Mouse (Mus musculus): ENCODE measurements around the gene Trim40.
"Not testable (repeated sequence)": the region's sequence is repeated elsewhere in the genome, so short reads cannot be mapped to it uniquely, and the experiment has no call there.

Trim40 gene

GRCm38 (mm10) chr17:36903651-36904050 lies 13.7 kb upstream of the Trim40 start:
- no peak for DNase-seq (ENCODE audit: low read depth, low spot score)
- Histone ChIP-seq H3K36me3 (ENCODE audit: control insufficient read depth, insufficient read depth, low read length, poor library complexity, severe bottlenecking) (no peaks in the 10 kb centered on the region), H3K27me3 (ENCODE audit: control insufficient read depth, insufficient read depth, low read length, poor library complexity, severe bottlenecking) (no peaks in the 10 kb centered on the region)

DNA sequence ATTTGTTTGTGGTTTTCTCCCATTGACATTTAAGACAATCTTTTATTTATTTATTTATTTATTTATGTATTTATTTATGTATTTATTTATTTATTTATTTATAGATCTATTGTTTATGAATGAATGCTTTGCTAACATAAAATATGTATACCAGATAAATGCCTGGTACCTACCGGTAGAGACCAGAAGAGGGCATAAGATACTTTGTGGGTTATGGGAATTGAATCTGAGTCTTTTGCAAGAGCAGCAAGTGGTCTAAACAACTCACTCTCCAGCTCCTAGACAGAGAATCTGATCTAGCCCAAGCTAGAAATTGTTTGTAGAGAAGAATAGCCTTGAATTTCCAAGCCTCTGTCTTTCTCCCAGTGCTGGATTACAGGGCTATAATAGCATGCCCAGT lies 10.8 kb upstream of the Trim40 start:
- H3K27me3 ChIP-seq (ENCODE audit: control insufficient read depth, insufficient read depth, low read length, poor library complexity, severe bottlenecking) = no peaks in the 10 kb centered on the region
- H3K36me3 ChIP-seq (ENCODE audit: control insufficient read depth, insufficient read depth, low read length, poor library complexity, severe bottlenecking) = no peaks in the 10 kb centered on the region
- DNase-seq (ENCODE audit: low read depth, low spot score) = peak; percentile 9

- H3K36me3 ChIP-seq (ENCODE audit: control insufficient read depth, insufficient read depth, low read length, poor library complexity, severe bottlenecking) = no peaks in the 10 kb centered on the region
- no peak for DNase-seq (ENCODE audit: low read depth, low spot score)
- H3K27me3 ChIP-seq (ENCODE audit: control insufficient read depth, insufficient read depth, low read length, poor library complexity, severe bottlenecking) = no peaks in the 10 kb centered on the region
Measured at GRCm38 (mm10) chr17:36900001-36900400, 10.1 kb upstream of the Trim40 start.

- no peaks in the 10 kb centered on the region for H3K27me3 ChIP-seq (ENCODE audit: control insufficient read depth, insufficient read depth, low read length, poor library complexity, severe bottlenecking)
- DNase-seq (ENCODE audit: low read depth, low spot score) = no peak
- no peaks in the 10 kb centered on the region for H3K36me3 ChIP-seq (ENCODE audit: control insufficient read depth, insufficient read depth, low read length, poor library complexity, severe bottlenecking)
Measured at GRCm38 (mm10) chr17:36899376-36899775, 9.5 kb upstream of the Trim40 start.

DNA sequence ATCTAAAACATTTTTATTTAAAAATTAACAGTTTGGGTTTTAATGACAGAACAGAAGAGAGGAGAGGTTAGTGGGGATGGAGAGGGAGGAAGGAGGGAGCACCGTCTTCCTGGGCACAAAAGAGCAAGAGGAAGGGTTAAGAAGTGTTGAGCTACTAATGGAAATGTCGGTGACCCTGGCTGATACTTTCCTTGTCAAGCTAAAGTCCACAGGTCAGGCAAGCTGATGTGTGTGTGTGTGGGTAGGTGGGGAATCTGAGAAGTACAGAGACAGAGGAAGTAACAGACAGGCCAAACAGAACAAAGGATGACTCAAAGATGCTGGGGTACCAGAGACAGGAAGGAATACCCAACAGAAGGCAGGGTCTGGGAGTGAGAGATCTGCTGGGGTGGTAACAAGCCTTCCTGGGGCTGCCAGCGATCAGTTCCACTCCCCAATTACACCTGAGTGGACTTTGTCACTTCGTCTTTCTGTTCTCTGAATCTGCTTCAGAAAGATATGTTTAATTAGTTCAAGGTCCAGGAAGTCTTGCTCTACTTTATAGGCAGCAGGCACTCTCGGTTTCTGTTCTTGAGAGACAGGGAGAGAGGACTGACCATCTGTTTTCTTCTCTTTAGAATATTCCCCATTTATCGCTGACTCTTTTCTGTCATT lies 7.8 kb upstream of the Trim40 start, which contains the start of gene Trim31:
Gene Trim31 (plus strand): TSS at position 567 of the 654 bp plus-strand sequence.
- Histone ChIP-seq H3K27me3 (ENCODE audit: control insufficient read depth, insufficient read depth, low read length, poor library complexity, severe bottlenecking) (no peaks in the 10 kb centered on the region), H3K36me3 (ENCODE audit: control insufficient read depth, insufficient read depth, low read length, poor library complexity, severe bottlenecking) (no peaks in the 10 kb centered on the region)
- DNase-seq (ENCODE audit: low read depth, low spot score) = no peak

DNA sequence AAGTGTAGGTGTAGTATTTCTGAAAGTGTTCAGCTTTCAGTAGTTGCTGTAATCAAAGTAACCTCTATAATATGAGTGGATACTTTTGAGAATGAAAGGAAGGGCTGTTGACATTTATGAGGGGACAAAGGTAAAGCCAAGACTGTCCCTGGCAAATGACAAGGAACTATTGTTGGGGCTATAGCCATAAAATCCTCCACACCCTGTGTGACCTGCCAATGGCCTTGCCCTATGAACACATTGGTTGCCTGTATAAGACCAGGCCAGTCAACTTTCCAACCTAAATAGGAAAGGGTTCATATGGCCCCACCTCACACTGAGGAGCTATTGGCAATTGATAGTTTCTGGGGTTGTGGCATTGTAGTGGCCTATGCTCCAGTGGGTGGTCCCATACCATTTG lies 7.1 kb upstream of the Trim40 start:
- no peaks in the 10 kb centered on the region for H3K27me3 ChIP-seq (ENCODE audit: control insufficient read depth, insufficient read depth, low read length, poor library complexity, severe bottlenecking)
- no peaks in the 10 kb centered on the region for H3K36me3 ChIP-seq (ENCODE audit: control insufficient read depth, insufficient read depth, low read length, poor library complexity, severe bottlenecking)
- no peak for DNase-seq (ENCODE audit: low read depth, low spot score)

- H3K36me3 ChIP-seq (ENCODE audit: control insufficient read depth, insufficient read depth, low read length, poor library complexity, severe bottlenecking) = no peaks in the 10 kb centered on the region
- peak; percentile 24 for DNase-seq (ENCODE audit: low read depth, low spot score)
- no peaks in the 10 kb centered on the region for H3K27me3 ChIP-seq (ENCODE audit: control insufficient read depth, insufficient read depth, low read length, poor library complexity, severe bottlenecking)
Measured at GRCm38 (mm10) chr17:36896583-36896982, 6.7 kb upstream of the Trim40 start.

DNA sequence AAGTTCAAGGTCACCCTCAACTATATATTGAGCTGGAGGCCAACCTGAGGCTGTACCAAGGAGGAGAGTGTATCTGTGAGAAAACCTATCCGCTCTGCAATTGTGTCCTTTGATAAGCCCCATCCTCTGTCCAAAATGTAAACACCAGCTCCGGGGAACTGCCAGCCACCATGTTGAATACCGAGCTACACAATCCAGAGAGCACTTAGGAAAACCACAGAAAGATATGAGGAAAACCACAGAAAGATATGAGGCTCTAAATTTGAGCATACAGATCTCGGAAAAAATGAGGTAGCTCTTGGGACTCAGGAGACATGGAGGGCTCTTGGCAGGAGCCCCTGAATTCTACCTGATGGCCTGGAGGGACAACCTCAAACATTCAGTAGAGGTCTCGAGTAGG lies 3.5 kb upstream of the Trim40 start:
- no peak for DNase-seq (ENCODE audit: low read depth, low spot score)
- H3K36me3 ChIP-seq (ENCODE audit: control insufficient read depth, insufficient read depth, low read length, poor library complexity, severe bottlenecking) = no peaks in the 10 kb centered on the region
- H3K27me3 ChIP-seq (ENCODE audit: control insufficient read depth, insufficient read depth, low read length, poor library complexity, severe bottlenecking) = no peaks in the 10 kb centered on the region

DNA sequence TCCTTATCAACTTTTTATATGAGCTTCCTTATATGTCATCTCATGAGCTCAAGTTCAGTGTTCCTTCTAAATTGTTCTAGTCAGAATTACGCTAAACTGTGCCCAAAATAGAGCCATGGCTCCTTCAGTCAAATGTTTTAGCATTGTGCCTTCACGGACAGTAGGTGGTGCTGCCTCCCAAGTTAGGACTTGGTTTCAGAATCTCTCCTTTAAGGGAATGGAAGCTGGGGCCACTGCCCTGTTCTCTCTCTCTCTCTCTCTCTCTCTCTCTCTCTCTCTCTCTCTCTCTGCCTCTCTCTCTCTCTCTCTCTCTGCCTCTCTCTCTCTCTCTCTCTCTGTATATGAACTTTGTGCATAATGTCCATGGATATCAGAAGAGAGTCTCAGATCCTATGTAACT lies 2.4 kb upstream of the Trim40 start:
- Histone ChIP-seq H3K36me3 (ENCODE audit: control insufficient read depth, insufficient read depth, low read length, poor library complexity, severe bottlenecking) (no peaks in the 10 kb centered on the region), H3K27me3 (ENCODE audit: control insufficient read depth, insufficient read depth, low read length, poor library complexity, severe bottlenecking) (no peaks in the 10 kb centered on the region)
- DNase-seq (ENCODE audit: low read depth, low spot score) = peak; percentile 62

DNA sequence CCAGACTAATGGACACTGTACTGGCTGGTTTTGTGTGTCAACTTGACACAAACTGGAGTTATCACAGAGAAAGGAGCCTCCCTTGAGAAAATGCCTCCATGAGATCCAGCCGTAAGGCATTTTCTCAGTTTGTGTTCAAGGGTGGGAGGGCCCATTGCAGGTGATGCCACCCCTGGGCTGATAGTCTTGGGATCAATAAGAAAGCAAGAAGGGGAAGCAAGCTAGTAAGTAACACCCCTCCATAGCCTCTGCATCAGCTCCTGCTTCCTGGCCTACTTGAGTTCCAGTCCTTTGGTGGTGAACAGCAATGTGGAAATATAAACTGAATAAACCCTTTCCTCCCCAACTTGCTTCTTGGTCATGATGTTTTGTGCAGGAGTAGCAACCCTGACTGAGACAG lies 1.6 kb upstream of the Trim40 start:
- DNase-seq (ENCODE audit: low read depth, low spot score) = not testable (repeated sequence)

GRCm38 (mm10) chr17:36885132-36885790 lies 4.7 kb downstream of the Trim40 start:
- Histone ChIP-seq H3K27me3 (ENCODE audit: control insufficient read depth, insufficient read depth, low read length, poor library complexity, severe bottlenecking) (no peaks in the 10 kb centered on the region), H3K36me3 (ENCODE audit: control insufficient read depth, insufficient read depth, low read length, poor library complexity, severe bottlenecking) (no peaks in the 10 kb centered on the region)
- no peak for DNase-seq (ENCODE audit: low read depth, low spot score)

More for the DNA sequence above, 1.6 kb upstream of the Trim40 start:
- not testable (repeated sequence) for H3K36me3 ChIP-seq (ENCODE audit: control insufficient read depth, insufficient read depth, low read length, poor library complexity, severe bottlenecking); H3K27me3 ChIP-seq (ENCODE audit: control insufficient read depth, insufficient read depth, low read length, poor library complexity, severe bottlenecking)

- no peaks in the 10 kb centered on the region for H3K36me3 ChIP-seq (ENCODE audit: control insufficient read depth, insufficient read depth, low read length, poor library complexity, severe bottlenecking)
- no peak for DNase-seq (ENCODE audit: low read depth, low spot score)
- H3K27me3 ChIP-seq (ENCODE audit: control insufficient read depth, insufficient read depth, low read length, poor library complexity, severe bottlenecking) = no peaks in the 10 kb centered on the region
Measured at GRCm38 (mm10) chr17:36883350-36883749, 6.6 kb downstream of the Trim40 start.

DNA sequence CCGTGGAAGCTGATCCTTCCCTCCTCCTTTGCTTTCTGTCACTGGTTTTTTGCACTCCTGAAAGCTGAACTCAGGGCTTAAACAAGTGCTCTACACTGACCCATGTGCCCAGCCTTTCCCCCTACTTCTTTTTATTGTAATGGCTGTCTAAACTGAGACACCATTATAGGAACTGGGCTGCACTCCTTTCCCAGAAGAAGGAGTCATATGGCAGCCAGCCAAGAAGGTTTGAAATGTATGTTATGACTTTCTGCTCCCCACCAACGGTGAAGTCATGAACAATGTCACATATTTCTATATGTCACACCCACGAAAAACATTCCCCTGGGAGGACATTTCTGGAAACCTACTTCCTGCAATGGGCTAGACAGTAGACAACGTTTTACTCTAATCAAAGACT lies 15.3 kb downstream of the Trim40 start:
- no peak for DNase-seq (ENCODE audit: low read depth, low spot score)
- Histone ChIP-seq H3K36me3 (ENCODE audit: control insufficient read depth, insufficient read depth, low read length, poor library complexity, severe bottlenecking) (no peaks in the 10 kb centered on the region), H3K27me3 (ENCODE audit: control insufficient read depth, insufficient read depth, low read length, poor library complexity, severe bottlenecking) (no peaks in the 10 kb centered on the region; the same call in 1 of the 2 replicates)

DNA sequence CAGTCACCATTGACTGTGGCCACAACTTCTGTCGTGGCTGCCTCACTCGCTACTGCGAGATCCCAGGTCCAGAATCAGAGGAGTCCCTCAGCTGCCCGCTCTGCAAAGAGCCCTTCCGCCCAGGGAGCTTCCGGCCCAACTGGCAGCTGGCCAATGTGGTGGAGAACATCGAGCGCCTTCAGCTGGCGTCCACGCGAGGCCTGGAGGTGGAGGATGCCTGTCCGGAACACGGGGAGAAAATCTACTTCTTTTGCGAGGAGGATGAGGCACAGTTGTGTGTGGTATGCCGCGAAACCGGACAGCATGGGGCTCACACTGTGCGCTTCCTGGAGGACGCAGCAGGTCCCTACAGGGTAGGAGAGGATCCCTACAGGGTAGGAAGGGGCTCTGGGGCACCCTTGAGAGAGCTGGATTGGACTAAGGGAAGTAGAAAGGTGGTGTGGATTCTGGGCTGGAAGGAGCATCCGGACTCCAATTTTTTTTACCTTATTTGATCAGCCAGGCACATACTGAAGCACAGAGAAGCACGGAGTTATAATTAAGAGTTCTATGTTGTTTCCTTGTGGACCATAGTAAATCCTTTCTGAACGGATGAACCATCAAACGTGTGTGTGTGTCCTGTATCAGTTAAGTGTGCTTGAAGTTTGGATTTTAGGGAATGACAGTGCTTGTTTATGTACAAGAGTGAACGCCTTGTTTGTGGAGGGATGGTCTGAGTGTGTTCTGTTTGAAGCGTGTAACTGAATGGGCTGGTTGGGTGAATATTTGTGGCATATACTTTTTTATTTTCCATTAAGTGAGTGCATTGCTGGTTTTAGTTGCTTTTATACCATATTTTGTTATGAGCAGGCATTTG lies 19.7 kb downstream of the Trim40 start:
- no peaks in the 10 kb centered on the region for H3K36me3 ChIP-seq (ENCODE audit: control insufficient read depth, insufficient read depth, low read length, poor library complexity, severe bottlenecking)
- H3K27me3 ChIP-seq (ENCODE audit: control insufficient read depth, insufficient read depth, low read length, poor library complexity, severe bottlenecking) = no peaks in the 10 kb centered on the region; the same call in 1 of the 2 replicates
- no peak for DNase-seq (ENCODE audit: low read depth, low spot score)
